Mouse (Mus musculus): Measurements from ENCODE around the gene Kdelc1.

Gene Kdelc1

GRCm38 (mm10) chr1:44118239-44119054 lies at the start of gene Kdelc1, which contains the start of gene Bivm:
TSS of gene Kdelc1 (minus strand) at chr1:44118808.
TSS of gene Bivm (plus strand) at chr1:44118957.
- DNase-seq (ENCODE audit: low spot score): peak; percentile 97

GRCm38 (mm10) chr1:44167859-44168383 lies 49.3 kb upstream of the Kdelc1 start:
- DNase-seq (ENCODE audit: low spot score): no peak

GRCm38 (mm10) chr1:44162389-44162788 lies 43.8 kb upstream of the Kdelc1 start:
- no peak for DNase-seq (ENCODE audit: low spot score)

GRCm38 (mm10) chr1:44161818-44162217 lies 43.2 kb upstream of the Kdelc1 start:
- DNase-seq (ENCODE audit: low spot score): no peak

- DNase-seq (ENCODE audit: low spot score): no peak
These were observed 39.7 kb upstream of the Kdelc1 start for GRCm38 (mm10) chr1:44158317-44158716.

- no peak for DNase-seq (ENCODE audit: low spot score)
These were observed 36.7 kb upstream of the Kdelc1 start for GRCm38 (mm10) chr1:44155287-44155686.

- DNase-seq (ENCODE audit: low spot score): peak; percentile 22
These were observed 30.1 kb upstream of the Kdelc1 start for GRCm38 (mm10) chr1:44148706-44149105.

GRCm38 (mm10) chr1:44147563-44148381 lies 29.2 kb upstream of the Kdelc1 start, which contains the start of gene Ercc5:
TSS of gene Ercc5 (plus strand) at chr1:44147744.
- DNase-seq (ENCODE audit: low spot score): peak; percentile 86

- DNase-seq (ENCODE audit: low spot score): peak; percentile 46
These were observed 24.1 kb upstream of the Kdelc1 start for GRCm38 (mm10) chr1:44142747-44143146.

- no peak for DNase-seq (ENCODE audit: low spot score)
These were observed 21.6 kb upstream of the Kdelc1 start for GRCm38 (mm10) chr1:44140232-44140631.

- no peak for DNase-seq (ENCODE audit: low spot score)
These were observed 11.4 kb upstream of the Kdelc1 start for GRCm38 (mm10) chr1:44129929-44130581.

- no peak for DNase-seq (ENCODE audit: low spot score)
These were observed 7.0 kb upstream of the Kdelc1 start for GRCm38 (mm10) chr1:44125590-44125989.

GRCm38 (mm10) chr1:44122256-44122655 lies 3.6 kb upstream of the Kdelc1 start:
- DNase-seq (ENCODE audit: low spot score): no peak

GRCm38 (mm10) chr1:44120074-44120406 lies 1.4 kb upstream of the Kdelc1 start:
- no peak for DNase-seq (ENCODE audit: low spot score)

GRCm38 (mm10) chr1:44119201-44120073 lies 829 bp upstream of the Kdelc1 start:
- DNase-seq (ENCODE audit: low spot score): peak; percentile 84

- DNase-seq (ENCODE audit: low spot score): no peak
These were observed 1.0 kb downstream of the Kdelc1 start for GRCm38 (mm10) chr1:44117571-44117970.

- DNase-seq (ENCODE audit: low spot score): no peak
These were observed 15.7 kb downstream of the Kdelc1 start for GRCm38 (mm10) chr1:44102939-44103338.

GRCm38 (mm10) chr1:44102259-44102717 lies 16.3 kb downstream of the Kdelc1 start, which contains the start of gene Tex30:
TSS of gene Tex30 (minus strand) at chr1:44102441.
- DNase-seq (ENCODE audit: low spot score): peak; percentile 87

GRCm38 (mm10) chr1:44101448-44102225 lies 17.0 kb downstream of the Kdelc1 start:
- DNase-seq (ENCODE audit: low spot score): no peak

GRCm38 (mm10) chr1:44064625-44065024 lies 54.0 kb downstream of the Kdelc1 start:
- DNase-seq (ENCODE audit: low spot score): peak; percentile 78
